Mouse (Mus musculus) kidney, postnatal 0 days (tissue): ENCODE measurements around the gene Olfr935. TPM values are rescaled to one million over a fixed set of nuclear protein-coding genes. Genes with fewer than 3 reads are reported as not detected.

Experiments
- ATAC-seq: fragments of 200-750 bp; cut with Nextera tagmentation; replicated peaks from 2 replicates; pipeline ENCODE4 v1.8.0; 2017; ENCODE audit warnings: low read depth, moderate number of reproducible peaks, moderate TSS enrichment, moderate library complexity; ENCODE audit not compliant: low FRiP score
- DNase-seq: peaks from one replicate; pipeline ENCODE4 v3.0.0-alpha.2; 2016; ENCODE audit warnings: low spot score
- H3K27ac ChIP-seq: fragments of 300-500 bp; sonication (generic); 2 replicates; pipeline ENCODE4 v1.5.1; 2014; ENCODE audit warnings: mild to moderate bottlenecking
- H3K27me3 ChIP-seq: fragments of 300-500 bp; sonication (generic); 2 replicates; pipeline ENCODE4 v1.6.1; 2014; ENCODE audit warnings: low read length, mixed read lengths; ENCODE audit not compliant: insufficient read depth
- H3K36me3 ChIP-seq: fragments of 300-500 bp; sonication (generic); 2 replicates; pipeline ENCODE4 v1.6.1; 2014; ENCODE audit warnings: low read length, mixed read lengths; ENCODE audit not compliant: insufficient read depth
- H3K4me1 ChIP-seq: fragments of 300-500 bp; sonication (generic); replicated peaks from 2 replicates; pipeline ENCODE4 v1.6.1; 2014; ENCODE audit warnings: antibody characterized with exemption, low read length, mixed read lengths; ENCODE audit not compliant: insufficient read depth
- H3K4me2 ChIP-seq: fragments of 300-500 bp; sonication (generic); 2 replicates; pipeline ENCODE4 v1.6.1; 2014; ENCODE audit warnings: mild to moderate bottlenecking, low read length, moderate library complexity, mixed read lengths
- H3K4me3 ChIP-seq: fragments of 300-500 bp; sonication (generic); replicated peaks from 2 replicates; pipeline ENCODE4 v1.5.1; 2014; ENCODE audit warnings: low read depth, low read length
- H3K9ac ChIP-seq: fragments of 300-500 bp; sonication (generic); 2 replicates; pipeline ENCODE4 v1.6.1; 2014; ENCODE audit warnings: low read depth, low read length
- H3K9me3 ChIP-seq: fragments of 300-500 bp; sonication (generic); replicated peaks from 2 replicates; pipeline ENCODE4 v1.6.1; 2016; ENCODE audit warnings: low read length, inconsistent platforms, mixed read lengths
- CTCF ChIP-seq: IDR thresholded peaks from 2 replicates; pipeline ENCODE4 v1.5.1; 2016; ENCODE audit warnings: antibody characterized with exemption, low read depth, mild to moderate bottlenecking, moderate library complexity
- WGBS: fragments of 180-500 bp; shearing (Covaris S2); extraction: QIAGEN DNeasy Blood & Tissue Kit; methylation state at CpG from one replicate; pipeline ENCODE4 v1.1.7; 2014; 5-methylcytosine and 5-hydroxymethylcytosine counted together
- microRNA-seq: library from miRNA; unstranded; fragments of <30 nt; microRNA quantifications from one replicate; pipeline ENCODE4, GENCODE M21; 2016
- polyA plus RNA-seq: library from polyadenylated mRNA; unstranded; fragments of >200 nt; fragmentation: Nextera tagmentation; extraction: Ambion mirVana; gene quantifications from 2 replicates; pipeline ENCODE4 v1.2.1, GENCODE M21; 2015

The Olfr935 gene
- not detected in 2 replicates for polyA plus RNA-seq

GRCm38 (mm10) chr9:38999583-38999982, at the start of gene Olfr935:
Gene Olfr935, minus strand, starts transcription at chr9:38999683.
- 62% methylated on average over 2 of the region's 2 CpGs for WGBS
- Histone ChIP-seq H3K36me3 (no peaks in the 10 kb centered on the region), H3K4me1 (no peaks in the 10 kb centered on the region), H3K4me3 (no peak within 1 kb of the TSS), H3K9me3 (no peaks in the 10 kb centered on the region), H3K27me3 (no peaks in the 10 kb centered on the region), H3K4me2 (no peak within 1 kb of the TSS), H3K9ac (no peak within 1 kb of the TSS), H3K27ac (no peak within 1 kb of the TSS)
- ATAC-seq (no peak), DNase-seq (no peak)
- TF ChIP-seq CTCF: no peak

- no peak within 1 kb of the TSS for H3K4me3 ChIP-seq
- DNase-seq: no peak
- no peaks in the 10 kb centered on the region for H3K4me1 ChIP-seq
- WGBS: 66% methylated on average over 1 of the region's 1 CpGs
- no peak for ATAC-seq
- H3K27ac ChIP-seq: no peak within 1 kb of the TSS
- no peak for TF ChIP-seq CTCF
- H3K9ac ChIP-seq: no peak within 1 kb of the TSS
- H3K36me3 ChIP-seq: no peaks in the 10 kb centered on the region
- no peak within 1 kb of the TSS for H3K4me2 ChIP-seq
- H3K27me3 ChIP-seq: no peaks in the 10 kb centered on the region
- H3K9me3 ChIP-seq: no peaks in the 10 kb centered on the region
Observed at GRCm38 (mm10) chr9:39023277-39023676, 23.8 kb upstream of the Olfr935 start, which contains the start of gene Olfr146. Gene Olfr146, minus strand, starts transcription at chr9:39023377.

- H3K9me3 ChIP-seq: no peaks in the 10 kb centered on the region; the same call in 1 of the 2 replicates
- no peaks in the 10 kb centered on the region for H3K4me1 ChIP-seq
- WGBS: 95% methylated on average over 2 of the region's 2 CpGs
- no peak for DNase-seq
- H3K27me3 ChIP-seq: no peaks in the 10 kb centered on the region
- TF ChIP-seq CTCF: no peak
- H3K27ac ChIP-seq: no peak within 1 kb of the TSS
- no peak within 1 kb of the TSS for H3K9ac ChIP-seq
- H3K36me3 ChIP-seq: no peaks in the 10 kb centered on the region
- no peak within 1 kb of the TSS for H3K4me3 ChIP-seq
- no peak for ATAC-seq
- no peak within 1 kb of the TSS for H3K4me2 ChIP-seq
Observed at GRCm38 (mm10) chr9:38988215-38988614, 11.3 kb downstream of the Olfr935 start, which contains the start of gene Olfr934. Gene Olfr934, minus strand, starts transcription at chr9:38988315.

GRCm38 (mm10) chr9:38972013-38972412, 27.5 kb downstream of the Olfr935 start, which contains the start of gene Olfr933:
Gene Olfr933, plus strand, starts transcription at chr9:38972313.
- TF ChIP-seq CTCF: no peak
- H3K4me3 ChIP-seq: no peak within 1 kb of the TSS

GRCm38 (mm10) chr9:38954124-38954416, 45.4 kb downstream of the Olfr935 start:
- peak; percentile 43 for TF ChIP-seq CTCF
- H3K36me3 ChIP-seq: no peaks in the 10 kb centered on the region
- H3K9me3 ChIP-seq: no peaks in the 10 kb centered on the region
- H3K9ac ChIP-seq: no peak overlapping the region
- no peaks in the 10 kb centered on the region for H3K27me3 ChIP-seq
- H3K4me1 ChIP-seq: no peaks in the 10 kb centered on the region
- no peak for ATAC-seq
- H3K27ac ChIP-seq: no peak overlapping the region
- no peak overlapping the region for H3K4me3 ChIP-seq
- WGBS: 75% methylated on average over 4 of the region's 4 CpGs
- peak; percentile 41 for DNase-seq
- 0 out of 2 replicates have a peak overlapping the region, but pooled peaks have one; percentile 10 for H3K4me2 ChIP-seq

More at GRCm38 (mm10) chr9:38972013-38972412, 27.5 kb downstream of the Olfr935 start, which contains the start of gene Olfr933:
- Histone ChIP-seq H3K9ac (no peak within 1 kb of the TSS), H3K4me2 (no peak within 1 kb of the TSS), H3K9me3 (no peaks in the 10 kb centered on the region), H3K27ac (no peak within 1 kb of the TSS), H3K36me3 (no peaks in the 10 kb centered on the region), H3K27me3 (no peaks in the 10 kb centered on the region), H3K4me1 (no peaks in the 10 kb centered on the region)
- no peak for ATAC-seq
- WGBS: 64% methylated on average over 4 of the region's 4 CpGs
- DNase-seq: no peak

GRCm38 (mm10) chr9:38953401-38954123, 45.9 kb downstream of the Olfr935 start:
- ATAC-seq (no peak), DNase-seq (no peak)
- H3K27me3 ChIP-seq: no peaks in the 10 kb centered on the region
- no peaks in the 10 kb centered on the region for H3K36me3 ChIP-seq
- no peak overlapping the region for H3K27ac ChIP-seq
- peak overlapping the region; percentile 10; the same call in 1 of the 2 replicates for H3K4me2 ChIP-seq
- H3K4me1 ChIP-seq: no peaks in the 10 kb centered on the region
- H3K4me3 ChIP-seq: no peak overlapping the region
- H3K9ac ChIP-seq: no peak overlapping the region
- no peak for TF ChIP-seq CTCF
- H3K9me3 ChIP-seq: no peaks in the 10 kb centered on the region
- 29% methylated on average over 7 of the region's 7 CpGs for WGBS

Small RNA genes within 50 kb of the gene (microRNA-seq; reads per million reads assigned to microRNA genes)
- gene Gm25529: not detected

Other genes starting within 250 kb of the Olfr935 start
- gene Olfr920, start 247.4 kb downstream of the Olfr935 start, polyA plus RNA-seq: 0.05 and 0.08 TPM in 2 replicates
- not detected in 2 replicates for gene Olfr921, start 226.6 kb downstream of the Olfr935 start, polyA plus RNA-seq
- not detected in 2 replicates for gene Olfr922, start 185.1 kb downstream of the Olfr935 start, polyA plus RNA-seq
- not detected in 2 replicates for gene Olfr923, start 173.1 kb downstream of the Olfr935 start, polyA plus RNA-seq
- gene Olfr924, start 155.2 kb downstream of the Olfr935 start, polyA plus RNA-seq: not detected in 2 replicates
- not detected in 2 replicates for gene Olfr26, start 144.6 kb downstream of the Olfr935 start, polyA plus RNA-seq
- not detected in 2 replicates for gene Olfr926, start 122.6 kb downstream of the Olfr935 start, polyA plus RNA-seq
- gene Olfr930, start 69.9 kb downstream of the Olfr935 start, polyA plus RNA-seq: not detected in 2 replicates
- not detected in 2 replicates for gene Olfr933, start 27.4 kb downstream of the Olfr935 start, polyA plus RNA-seq
- not detected in 2 replicates for gene Olfr934, start 11.4 kb downstream of the Olfr935 start, polyA plus RNA-seq
- gene Olfr146, start 23.7 kb upstream of the Olfr935 start, polyA plus RNA-seq: not detected in 2 replicates
- gene Olfr937, start 65.3 kb upstream of the Olfr935 start, polyA plus RNA-seq: not detected in 2 replicates
- gene Olfr938, start 79.2 kb upstream of the Olfr935 start, polyA plus RNA-seq: not detected in 2 replicates
- not detected in 2 replicates for gene Olfr27, start 128.4 kb upstream of the Olfr935 start, polyA plus RNA-seq
- not detected in 2 replicates for gene Olfr943, start 166.6 kb upstream of the Olfr935 start, polyA plus RNA-seq
- not detected in 2 replicates for gene Olfr944, start 202.2 kb upstream of the Olfr935 start, polyA plus RNA-seq